Mouse (Mus musculus) forebrain, embryonic 14.5 days (tissue): ENCODE measurements around the gene Tspan5. TPM values are rescaled to one million over a fixed set of nuclear protein-coding genes. Genes with fewer than 3 reads are reported as not detected.

Experiments
- ATAC-seq: fragments of 200-750 bp; cut with Nextera tagmentation; 2 replicates; pipeline ENCODE4 v1.8.0; 2017; ENCODE audit warnings: mild to moderate bottlenecking, moderate library complexity
- DNase-seq: peaks from one replicate; pipeline ENCODE4 v3.0.0-alpha.2; 2015; ENCODE audit warnings: low spot score
- H3K27ac ChIP-seq: fragments of 300-500 bp; sonication (generic); 2 replicates; pipeline ENCODE4 v1.5.1; 2014; ENCODE audit warnings: low read depth, mild to moderate bottlenecking, control low read depth, low read length, moderate library complexity
- H3K27me3 ChIP-seq: fragments of 300-500 bp; sonication (generic); replicated peaks from 2 replicates; pipeline ENCODE4 v1.6.1; 2014; ENCODE audit warnings: low read length, control low read depth, mixed read lengths; ENCODE audit not compliant: control insufficient read depth, insufficient read depth
- H3K36me3 ChIP-seq: fragments of 300-500 bp; sonication (generic); 2 replicates; pipeline ENCODE4 v1.6.1; 2014; ENCODE audit warnings: low read length, control low read depth; ENCODE audit not compliant: control insufficient read depth, insufficient read depth
- H3K4me1 ChIP-seq: fragments of 300-500 bp; sonication (generic); 2 replicates; pipeline ENCODE4 v1.6.1; 2014; ENCODE audit warnings: antibody characterized with exemption, low read length, control low read depth; ENCODE audit not compliant: control insufficient read depth, insufficient read depth
- H3K4me2 ChIP-seq: fragments of 300-500 bp; sonication (generic); 2 replicates; pipeline ENCODE4 v1.6.1; 2014; ENCODE audit warnings: mild to moderate bottlenecking, control low read depth, low read length
- H3K4me3 ChIP-seq: fragments of 300-500 bp; sonication (generic); 2 replicates; pipeline ENCODE4 v1.5.1; 2014; ENCODE audit warnings: low read depth, low read length, control low read depth
- H3K9ac ChIP-seq: fragments of 300-500 bp; sonication (generic); 2 replicates; pipeline ENCODE4 v1.6.1; 2014; ENCODE audit warnings: mild to moderate bottlenecking, low read length, control low read depth, moderate library complexity
- H3K9me3 ChIP-seq: fragments of 300-500 bp; sonication (generic); replicated peaks from 2 replicates; pipeline ENCODE4 v1.6.1; 2016; ENCODE audit warnings: low read length, control low read depth, mixed read lengths; ENCODE audit not compliant: control insufficient read depth
- WGBS: fragments of 180-500 bp; shearing (Covaris S2); extraction: QIAGEN DNeasy Blood & Tissue Kit; methylation state at CpG from one replicate; pipeline ENCODE4 v1.1.7; 2014; 5-methylcytosine and 5-hydroxymethylcytosine counted together
- polyA plus RNA-seq: library from polyadenylated mRNA; unstranded; fragments of >200 nt; fragmentation: Nextera tagmentation; extraction: Ambion mirVana; gene quantifications from 2 replicates; pipeline ENCODE4 v1.2.1, GENCODE M21; 2014

Gene Tspan5
- polyA plus RNA-seq, 1 experiment from 2014 or later = 82.3 TPM

DNA sequence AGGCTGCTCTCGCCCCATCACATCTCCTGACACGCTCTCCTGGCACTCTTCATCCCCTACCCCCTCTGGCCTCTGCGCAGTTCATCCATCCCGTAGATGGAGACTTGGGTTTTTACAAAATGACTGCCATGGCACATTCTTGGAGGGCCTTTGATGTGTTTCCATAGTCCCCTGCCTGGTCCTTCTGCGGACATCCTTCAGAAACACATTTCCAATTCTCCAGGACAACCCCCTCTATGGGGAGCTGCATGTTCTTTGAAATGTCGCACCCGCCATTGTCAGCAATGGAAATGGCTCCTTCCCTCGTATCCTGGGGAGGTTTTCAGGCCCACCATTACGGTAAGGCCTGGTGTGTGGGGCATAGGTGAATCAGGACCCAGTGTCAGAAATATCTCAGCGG, 134.4 kb downstream of the Tspan5 start:
- Histone ChIP-seq H3K4me2 (no peak overlapping the region), H3K9ac (no peak overlapping the region), H3K36me3 (no peaks in the 10 kb centered on the region), H3K27me3 (no peaks in the 10 kb centered on the region), H3K4me3 (no peak overlapping the region), H3K27ac (no peak overlapping the region), H3K4me1 (no peaks in the 10 kb centered on the region), H3K9me3 (no peaks in the 10 kb centered on the region)
- DNase-seq = no peak
- WGBS = 80% methylated on average over 10 of the region's 10 CpGs
- no peak for ATAC-seq

GRCm38 (mm10) chr3:138876931-138877361, 135.0 kb downstream of the Tspan5 start:
- no peak overlapping the region for H3K27ac ChIP-seq
- H3K36me3 ChIP-seq = no peaks in the 10 kb centered on the region
- no peaks in the 10 kb centered on the region for H3K27me3 ChIP-seq
- DNase-seq = no peak
- H3K9ac ChIP-seq = no peak overlapping the region
- 74% methylated on average over 14 of the region's 14 CpGs for WGBS
- H3K4me2 ChIP-seq = no peak overlapping the region
- no peak for ATAC-seq
- H3K4me1 ChIP-seq = peaks cover 2% of the 10 kb centered on the region; the same call in 1 of the 2 replicates
- no peak overlapping the region for H3K4me3 ChIP-seq
- no peaks in the 10 kb centered on the region for H3K9me3 ChIP-seq

GRCm38 (mm10) chr3:138877741-138878140, 135.7 kb downstream of the Tspan5 start:
- no peak overlapping the region for H3K27ac ChIP-seq
- DNase-seq = no peak

DNA sequence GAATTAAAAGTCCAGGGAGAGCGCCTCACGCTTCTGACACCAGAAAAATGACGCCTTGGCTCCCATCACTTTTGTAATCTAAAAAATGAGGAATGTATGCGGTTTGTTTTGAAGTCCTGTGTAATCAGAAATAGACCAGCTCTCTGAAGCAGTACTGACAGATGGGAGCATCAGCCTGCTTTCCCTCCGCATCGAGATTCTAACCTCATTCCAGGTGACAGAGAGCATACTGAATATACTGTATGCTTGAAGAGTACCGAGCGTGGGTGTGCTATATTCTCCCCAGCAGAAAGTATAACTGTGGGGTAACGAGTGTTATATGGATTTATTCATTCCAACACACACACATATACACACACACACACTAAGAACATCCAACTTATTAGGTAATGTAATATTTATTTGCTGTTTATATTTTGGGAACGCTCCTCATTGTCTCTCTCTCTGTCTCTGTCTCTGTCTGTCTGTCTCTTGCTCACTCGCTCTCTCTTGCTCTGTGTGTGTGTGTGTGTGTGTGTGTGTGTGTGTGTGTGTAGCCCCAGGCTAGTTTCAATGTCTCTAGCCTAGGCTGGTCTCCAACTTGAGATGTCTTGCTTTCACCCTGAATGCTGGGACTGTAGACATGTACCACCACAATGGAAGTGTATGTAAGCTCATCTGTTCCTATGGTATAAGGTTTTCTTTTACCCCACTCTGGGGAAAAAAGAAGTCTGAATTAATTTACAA, 139.2 kb downstream of the Tspan5 start:
- H3K4me2 ChIP-seq = no peak overlapping the region
- H3K9ac ChIP-seq = no peak overlapping the region
- no peak overlapping the region for H3K4me3 ChIP-seq
- peaks cover 2% of the 10 kb centered on the region; the same call in 1 of the 2 replicates for H3K4me1 ChIP-seq
- no peak overlapping the region for H3K27ac ChIP-seq
- 0 out of 2 replicates have a peak, but pooled peaks have one; percentile 38 for ATAC-seq
- DNase-seq = no peak
- no peaks in the 10 kb centered on the region for H3K27me3 ChIP-seq
- 81% methylated on average over 11 of the region's 11 CpGs for WGBS
- H3K9me3 ChIP-seq = no peaks in the 10 kb centered on the region
- no peaks in the 10 kb centered on the region for H3K36me3 ChIP-seq

More at GRCm38 (mm10) chr3:138877741-138878140, 135.7 kb downstream of the Tspan5 start:
- no peak overlapping the region for H3K9ac ChIP-seq
- H3K27me3 ChIP-seq = no peaks in the 10 kb centered on the region
- ATAC-seq = no peak
- WGBS = 91% methylated on average over 4 of the region's 4 CpGs
- peaks cover 2% of the 10 kb centered on the region; the same call in 1 of the 2 replicates for H3K4me1 ChIP-seq
- H3K4me3 ChIP-seq = no peak overlapping the region
- no peaks in the 10 kb centered on the region for H3K36me3 ChIP-seq
- no peaks in the 10 kb centered on the region for H3K9me3 ChIP-seq
- no peak overlapping the region for H3K4me2 ChIP-seq

- Histone ChIP-seq H3K27me3 (no peaks in the 10 kb centered on the region), H3K4me1 (peaks cover 2% of the 10 kb centered on the region; the same call in 1 of the 2 replicates), H3K9me3 (no peaks in the 10 kb centered on the region), H3K27ac (no peak overlapping the region), H3K36me3 (no peaks in the 10 kb centered on the region), H3K9ac (no peak overlapping the region), H3K4me2 (no peak overlapping the region), H3K4me3 (no peak overlapping the region)
- WGBS = 48% methylated on average over 6 of the region's 6 CpGs
- peak; percentile 70 for DNase-seq
- ATAC-seq = peak; percentile 61; the same call in 1 of the 2 replicates
Observed at GRCm38 (mm10) chr3:138881725-138882347, 139.8 kb downstream of the Tspan5 start.

- H3K4me3 ChIP-seq = no peak overlapping the region
- DNase-seq (no peak), ATAC-seq (no peak)
- no peak overlapping the region for H3K4me2 ChIP-seq
- no peak overlapping the region for H3K9ac ChIP-seq
- no peaks in the 10 kb centered on the region for H3K9me3 ChIP-seq
- H3K27ac ChIP-seq = no peak overlapping the region
- H3K36me3 ChIP-seq = no peaks in the 10 kb centered on the region
- peaks cover 5% of the 10 kb centered on the region; the same call in 1 of the 2 replicates for H3K4me1 ChIP-seq
- 86% methylated on average over 5 of the region's 5 CpGs for WGBS
- H3K27me3 ChIP-seq = no peaks in the 10 kb centered on the region
Observed at GRCm38 (mm10) chr3:138886121-138886520, 144.1 kb downstream of the Tspan5 start.

- peaks cover 12% of the 10 kb centered on the region for H3K4me1 ChIP-seq
- H3K27ac ChIP-seq = no peak overlapping the region
- H3K27me3 ChIP-seq = no peaks in the 10 kb centered on the region
- no peak for DNase-seq
- ATAC-seq = no peak
- H3K36me3 ChIP-seq = no peaks in the 10 kb centered on the region
- WGBS = 79% methylated on average over 4 of the region's 4 CpGs
- H3K9ac ChIP-seq = no peak overlapping the region
- H3K4me2 ChIP-seq = no peak overlapping the region
- H3K4me3 ChIP-seq = no peak overlapping the region
- no peaks in the 10 kb centered on the region for H3K9me3 ChIP-seq
Observed at GRCm38 (mm10) chr3:138889214-138889613, 147.2 kb downstream of the Tspan5 start.

DNA sequence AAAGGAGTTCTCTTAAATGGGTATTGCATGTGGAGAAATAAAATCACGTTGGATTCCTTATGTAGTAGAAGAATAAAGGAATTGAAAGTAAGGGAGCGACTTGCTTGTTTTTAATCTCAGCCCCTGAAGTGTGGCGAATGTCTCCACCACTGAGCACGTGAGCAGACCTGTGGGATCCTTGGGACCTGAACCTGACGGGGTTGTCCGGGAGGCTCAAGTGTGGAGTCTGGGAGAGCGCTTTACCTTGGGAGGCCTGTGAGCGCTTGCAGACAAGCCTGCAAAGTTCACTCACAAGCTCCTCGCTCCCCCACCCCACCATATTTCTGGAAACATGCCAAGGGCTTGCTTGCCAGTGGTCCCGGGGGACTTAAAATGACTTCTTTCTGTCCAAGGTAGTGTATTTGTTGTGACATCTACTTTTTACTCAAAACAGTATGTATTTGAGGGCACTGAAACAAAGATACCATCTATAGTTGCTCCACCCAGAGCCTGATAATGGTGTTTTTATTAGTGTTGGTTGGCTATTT, 147.8 kb downstream of the Tspan5 start:
- Histone ChIP-seq H3K9me3 (no peaks in the 10 kb centered on the region), H3K4me1 (peaks cover 14% of the 10 kb centered on the region), H3K27me3 (no peaks in the 10 kb centered on the region), H3K36me3 (no peaks in the 10 kb centered on the region), H3K4me3 (no peak overlapping the region), H3K4me2 (no peak overlapping the region), H3K9ac (no peak overlapping the region), H3K27ac (no peak overlapping the region)
- DNase-seq (peak; percentile 29), ATAC-seq (no peak)
- 63% methylated on average over 10 of the region's 10 CpGs for WGBS
